Mouse (Mus musculus) liver, postnatal 0 days (tissue): ENCODE measurements around the gene Baiap2l2.
A peak's percentile ranks its signal among the peaks of the same experiment; 100 is the strongest.

Experiments
- CTCF ChIP-seq: sonication (generic); IDR thresholded peaks from 2 replicates; pipeline ENCODE4 v1.5.1; 2016; ENCODE audit warnings: antibody characterized with exemption, low read depth
- EP300 ChIP-seq: IDR thresholded peaks from 2 replicates; pipeline ENCODE4 v1.6.1; 2016; ENCODE audit warnings: antibody characterized with exemption, low read depth, mild to moderate bottlenecking

GRCm38 (mm10) chr15:79280209-79280608, 5.1 kb downstream of the Baiap2l2 start:
- peak; percentile 75 for TF ChIP-seq CTCF
- no peak for TF ChIP-seq EP300
